Mouse (Mus musculus) stomach, postnatal 0 days (tissue): ENCODE results near the gene Eml2. TPM values are rescaled to one million over a fixed set of nuclear protein-coding genes. Genes with fewer than 3 reads are reported as not detected.
A peak's percentile ranks its signal among the peaks of the same experiment; 100 is the strongest.

Experiments
- ATAC-seq: fragments of 200-750 bp; cut with Nextera tagmentation; 2 replicates; pipeline ENCODE4 v1.8.0; 2017; ENCODE audit not compliant: low FRiP score, low TSS enrichment
- DNase-seq: peaks from one replicate; pipeline ENCODE4 v3.0.0-alpha.2; 2016; ENCODE audit warnings: low spot score
- H3K27ac ChIP-seq: fragments of 300-500 bp; sonication (generic); replicated peaks from 2 replicates; pipeline ENCODE4 v1.5.1; 2014; ENCODE audit warnings: mild to moderate bottlenecking, control low read depth
- H3K27me3 ChIP-seq: fragments of 300-500 bp; sonication (generic); 2 replicates; pipeline ENCODE4 v1.6.1; 2014; ENCODE audit warnings: low read length; ENCODE audit not compliant: control insufficient read depth, insufficient read depth
- H3K36me3 ChIP-seq: fragments of 300-500 bp; sonication (generic); 2 replicates; pipeline ENCODE4 v1.6.1; 2014; ENCODE audit warnings: low read length, mixed read lengths; ENCODE audit not compliant: control insufficient read depth, insufficient read depth
- H3K4me1 ChIP-seq: fragments of 300-500 bp; sonication (generic); replicated peaks from 2 replicates; pipeline ENCODE4 v1.6.1; 2014; ENCODE audit warnings: antibody characterized with exemption; ENCODE audit not compliant: control insufficient read depth, insufficient read depth
- H3K4me2 ChIP-seq: fragments of 300-500 bp; sonication (generic); replicated peaks from 2 replicates; pipeline ENCODE4 v1.6.1; 2014; ENCODE audit warnings: low read depth, mild to moderate bottlenecking, control low read depth, moderate library complexity
- H3K4me3 ChIP-seq: fragments of 300-500 bp; sonication (generic); 2 replicates; pipeline ENCODE4 v1.5.1; 2014; ENCODE audit warnings: low read depth, low read length, control low read depth
- H3K9ac ChIP-seq: fragments of 300-500 bp; sonication (generic); 2 replicates; pipeline ENCODE4 v1.6.1; 2014; ENCODE audit warnings: mild to moderate bottlenecking, low read length, control low read depth, mixed read lengths
- H3K9me3 ChIP-seq: fragments of 300-500 bp; sonication (generic); 2 replicates; pipeline ENCODE4 v1.6.1; 2016; ENCODE audit warnings: low read length; ENCODE audit not compliant: control insufficient read depth
- CTCF ChIP-seq: IDR thresholded peaks from 2 replicates; pipeline ENCODE4 v1.5.1; 2016; ENCODE audit warnings: antibody characterized with exemption, low read depth, mild to moderate bottlenecking, moderate library complexity
- EP300 ChIP-seq: optimal IDR thresholded peaks from 2 replicates; pipeline ENCODE3; 2016; ENCODE audit warnings: antibody characterized with exemption
- WGBS: fragments of 180-500 bp; shearing (Covaris S2); extraction: QIAGEN DNeasy Blood & Tissue Kit; methylation state at CpG from one replicate; pipeline ENCODE4 v1.1.7; 2014; 5-methylcytosine and 5-hydroxymethylcytosine counted together
- polyA plus RNA-seq: library from polyadenylated mRNA; unstranded; fragments of >200 nt; fragmentation: Nextera tagmentation; extraction: Ambion mirVana; gene quantifications from 2 replicates; pipeline ENCODE4 v1.2.1, GENCODE M21; 2015

Gene Eml2
- polyA plus RNA-seq, 1 experiment from 2014 or later: 8.8 TPM

GRCm38 (mm10) chr7:19170142-19170541 is 6.1 kb upstream of the Eml2 start:
- Histone ChIP-seq H3K27me3 (no peaks in the 10 kb centered on the region), H3K4me1 (no peaks in the 10 kb centered on the region), H3K36me3 (no peaks in the 10 kb centered on the region), H3K9ac (peak overlapping the region; percentile 3; the same call in 1 of the 2 replicates), H3K4me2 (no peak overlapping the region), H3K9me3 (no peaks in the 10 kb centered on the region), H3K4me3 (no peak overlapping the region), H3K27ac (0 out of 2 replicates have a peak overlapping the region, but pooled peaks have one; percentile 45)
- DNase-seq (no peak), ATAC-seq (peak; percentile 43; the same call in 1 of the 2 replicates)
- TF ChIP-seq EP300 (no peak), CTCF (no peak)
- 31% methylated on average over 8 of the region's 8 CpGs for WGBS

DNA sequence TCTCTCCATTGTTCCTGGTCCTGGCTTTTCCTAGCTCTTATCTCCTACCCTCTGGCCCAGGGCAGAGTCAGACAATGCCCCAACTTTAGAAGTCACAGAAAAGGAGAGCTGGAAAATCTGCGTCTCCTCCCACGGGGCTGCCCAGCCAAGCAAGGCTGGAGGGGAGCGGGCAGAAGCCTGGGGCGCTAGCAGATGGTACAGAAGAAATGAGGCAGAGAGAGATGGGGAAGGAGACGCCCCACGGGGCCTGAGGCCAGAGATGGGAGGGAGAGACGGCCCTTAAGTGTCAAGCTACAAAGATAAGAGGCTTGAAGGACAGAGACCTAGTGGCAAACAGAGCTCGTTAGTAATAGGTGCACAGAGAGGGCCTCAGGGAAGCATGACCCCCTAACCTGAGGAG is 4.4 kb upstream of the Eml2 start:
- ATAC-seq (no peak), DNase-seq (no peak)
- TF ChIP-seq CTCF (no peak), EP300 (no peak)
- Histone ChIP-seq H3K36me3 (no peaks in the 10 kb centered on the region), H3K4me2 (no peak overlapping the region), H3K9ac (no peak overlapping the region; the same call in 1 of the 2 replicates), H3K27ac (no peak overlapping the region), H3K4me3 (no peak overlapping the region), H3K4me1 (no peaks in the 10 kb centered on the region), H3K27me3 (peaks cover 5% of the 10 kb centered on the region; the same call in 1 of the 2 replicates), H3K9me3 (no peaks in the 10 kb centered on the region)
- WGBS: 47% methylated on average over 8 of the region's 8 CpGs

DNA sequence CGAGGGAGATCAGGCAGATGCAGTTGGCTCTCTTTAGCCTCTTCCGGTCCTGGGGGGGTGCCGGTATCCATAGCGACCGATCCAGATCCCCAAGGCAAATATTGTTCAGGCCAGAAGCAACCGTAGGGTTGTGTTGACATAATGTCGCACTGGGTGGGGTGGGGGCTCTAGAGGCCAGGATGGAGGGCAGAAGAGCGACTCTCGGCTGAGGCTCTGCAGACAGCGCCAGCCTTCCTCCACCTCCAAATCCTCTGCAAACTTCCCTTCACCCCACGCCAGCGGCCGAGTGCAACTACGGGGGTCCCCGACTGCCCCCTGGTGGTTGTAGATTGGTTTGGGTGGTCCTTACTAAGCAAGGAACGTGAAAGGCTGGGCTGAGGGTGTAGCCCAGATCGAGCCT is 3.3 kb upstream of the Eml2 start:
- no peaks in the 10 kb centered on the region for H3K36me3 ChIP-seq
- no peaks in the 10 kb centered on the region for H3K9me3 ChIP-seq
- no peak for TF ChIP-seq EP300
- TF ChIP-seq CTCF: peak; percentile 92
- no peak overlapping the region for H3K9ac ChIP-seq
- DNase-seq (peak; percentile 80), ATAC-seq (peak; percentile 50; the same call in 1 of the 2 replicates)
- no peaks in the 10 kb centered on the region for H3K4me1 ChIP-seq
- H3K4me3 ChIP-seq: peak overlapping the region; percentile 16; the same call in 1 of the 2 replicates
- 3% methylated on average over 17 of the region's 17 CpGs for WGBS
- H3K27ac ChIP-seq: no peak overlapping the region
- H3K27me3 ChIP-seq: peaks cover 15% of the 10 kb centered on the region
- H3K4me2 ChIP-seq: peak overlapping the region; percentile 43

DNA sequence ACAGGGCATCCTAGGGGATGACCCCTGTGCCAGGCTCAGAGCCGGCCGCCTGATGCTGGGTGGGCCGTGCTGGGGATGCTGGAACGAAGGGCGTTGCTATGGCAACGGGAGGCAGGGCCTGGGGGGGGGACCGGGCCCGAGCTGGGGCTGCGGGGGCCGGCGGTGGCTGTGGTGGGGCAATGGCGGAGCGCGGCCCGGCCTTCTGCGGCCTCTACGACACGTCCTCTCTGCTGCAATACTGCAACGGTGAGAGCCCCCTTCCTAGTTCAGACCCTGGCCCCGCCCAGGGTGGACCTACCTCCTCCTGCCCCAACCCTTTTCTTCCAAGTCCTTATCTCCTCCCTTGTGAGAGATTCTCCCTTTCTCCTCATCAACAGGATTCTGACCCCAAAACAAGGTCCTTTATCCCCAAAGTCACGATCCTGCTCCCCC is 311 bp downstream of the Eml2 start:
- no peak overlapping the region for H3K4me3 ChIP-seq
- H3K36me3 ChIP-seq: no peaks in the 10 kb centered on the region
- no peaks in the 10 kb centered on the region for H3K9me3 ChIP-seq
- no peak overlapping the region for H3K9ac ChIP-seq
- H3K27me3 ChIP-seq: peaks cover 20% of the 10 kb centered on the region
- no peak for TF ChIP-seq CTCF
- no peak for TF ChIP-seq EP300
- H3K27ac ChIP-seq: no peak overlapping the region
- H3K4me1 ChIP-seq: no peaks in the 10 kb centered on the region
- ATAC-seq (no peak), DNase-seq (no peak)
- WGBS: 11% methylated on average over 18 of the region's 21 CpGs
- no peak overlapping the region for H3K4me2 ChIP-seq

- no peaks in the 10 kb centered on the region for H3K9me3 ChIP-seq
- H3K9ac ChIP-seq: no peak overlapping the region
- no peaks in the 10 kb centered on the region for H3K4me1 ChIP-seq
- H3K36me3 ChIP-seq: no peaks in the 10 kb centered on the region
- H3K27me3 ChIP-seq: peaks cover 20% of the 10 kb centered on the region
- DNase-seq (no peak), ATAC-seq (no peak)
- no peak for TF ChIP-seq CTCF
- no peak for TF ChIP-seq EP300
- no peak overlapping the region for H3K4me3 ChIP-seq
- H3K4me2 ChIP-seq: no peak overlapping the region
- H3K27ac ChIP-seq: no peak overlapping the region
- WGBS: 75% methylated on average over 7 of the region's 7 CpGs
These were observed 995 bp downstream of the Eml2 start for GRCm38 (mm10) chr7:19177216-19177615.

GRCm38 (mm10) chr7:19178035-19178434 is 1.8 kb downstream of the Eml2 start:
- Histone ChIP-seq H3K9me3 (no peaks in the 10 kb centered on the region), H3K4me2 (no peak overlapping the region), H3K4me1 (no peaks in the 10 kb centered on the region), H3K27ac (no peak overlapping the region), H3K9ac (no peak overlapping the region), H3K36me3 (no peaks in the 10 kb centered on the region), H3K4me3 (no peak overlapping the region), H3K27me3 (peaks cover 20% of the 10 kb centered on the region)
- DNase-seq (no peak), ATAC-seq (no peak)
- TF ChIP-seq CTCF: no peak
- no peak for TF ChIP-seq EP300
- 13% methylated on average over 18 of the region's 18 CpGs for WGBS
